Mouse (Mus musculus) hindbrain, embryonic 14.5 days (tissue): ENCODE data around the gene Tob1. TPM values are rescaled to one million over a fixed set of nuclear protein-coding genes. Genes with fewer than 3 reads are reported as not detected.

Source experiments
- ATAC-seq: fragments of 200-750 bp; cut with Nextera tagmentation; 2 replicates; pipeline ENCODE4 v1.8.0; 2017; ENCODE audit warnings: moderate number of reproducible peaks, mild to moderate bottlenecking, moderate TSS enrichment, moderate library complexity; ENCODE audit not compliant: low FRiP score
- DNase-seq: peaks from one replicate; pipeline ENCODE4 v3.0.0-alpha.2; 2015; ENCODE audit warnings: low spot score
- H3K27ac ChIP-seq: fragments of 300-500 bp; sonication (generic); 2 replicates; pipeline ENCODE4 v1.5.1; 2014; ENCODE audit warnings: mild to moderate bottlenecking, moderate library complexity
- H3K27me3 ChIP-seq: fragments of 300-500 bp; sonication (generic); 2 replicates; pipeline ENCODE4 v1.6.1; 2014; ENCODE audit warnings: mild to moderate bottlenecking, low read length, mixed read lengths; ENCODE audit not compliant: control insufficient read depth, insufficient read depth
- H3K36me3 ChIP-seq: fragments of 300-500 bp; sonication (generic); replicated peaks from 2 replicates; pipeline ENCODE4 v1.6.1; 2014; ENCODE audit not compliant: control insufficient read depth, insufficient read depth
- H3K4me1 ChIP-seq: fragments of 300-500 bp; sonication (generic); replicated peaks from 2 replicates; pipeline ENCODE4 v1.6.1; 2014; ENCODE audit warnings: antibody characterized with exemption, low read length, mixed read lengths; ENCODE audit not compliant: control insufficient read depth, insufficient read depth
- H3K4me2 ChIP-seq: fragments of 300-500 bp; sonication (generic); replicated peaks from 2 replicates; pipeline ENCODE4 v1.6.1; 2014; ENCODE audit warnings: mild to moderate bottlenecking, moderate library complexity
- H3K4me3 ChIP-seq: fragments of 300-500 bp; sonication (generic); replicated peaks from 2 replicates; pipeline ENCODE4 v1.5.1; 2014; ENCODE audit warnings: mild to moderate bottlenecking, low read length
- H3K9ac ChIP-seq: fragments of 300-500 bp; sonication (generic); 2 replicates; pipeline ENCODE4 v1.6.1; 2014
- H3K9me3 ChIP-seq: fragments of 300-500 bp; sonication (generic); 2 replicates; pipeline ENCODE4 v1.6.1; 2016; ENCODE audit warnings: low read length; ENCODE audit not compliant: control insufficient read depth
- WGBS: fragments of 180-500 bp; shearing (Covaris S2); extraction: QIAGEN DNeasy Blood & Tissue Kit; methylation state at CpG from one replicate; pipeline ENCODE4 v1.1.7; 2014; 5-methylcytosine and 5-hydroxymethylcytosine counted together
- polyA plus RNA-seq: library from polyadenylated mRNA; unstranded; fragments of >200 nt; fragmentation: Nextera tagmentation; extraction: Ambion mirVana; gene quantifications from 2 replicates; pipeline ENCODE4 v1.2.1, GENCODE M21; 2014

Tob1 gene
- polyA plus RNA-seq, 1 experiment from 2014 or later: 34.3 TPM

DNA sequence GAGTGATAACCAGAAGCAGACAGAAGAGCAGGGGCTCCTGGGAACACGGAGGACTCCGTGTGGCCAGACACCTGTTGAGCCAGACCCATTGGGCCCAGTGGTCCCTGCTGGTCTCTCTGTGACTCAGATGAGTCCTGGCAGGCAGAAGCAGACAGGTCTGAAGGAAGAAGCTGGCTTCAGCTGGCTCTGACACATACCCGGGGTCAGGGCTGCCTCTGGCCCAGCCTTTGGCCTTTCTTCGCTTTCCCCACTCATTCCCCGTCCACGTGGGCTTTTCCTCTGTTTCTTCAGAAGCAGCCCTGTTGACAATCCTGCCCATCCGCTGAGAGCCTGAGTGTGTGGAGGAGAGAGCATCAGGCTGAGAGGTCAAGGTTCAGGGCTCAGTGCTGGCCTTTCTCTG lies 36.0 kb upstream of the Tob1 start:
- no peak for DNase-seq
- H3K4me3 ChIP-seq: no peak overlapping the region
- H3K27me3 ChIP-seq: no peaks in the 10 kb centered on the region
- no peak for ATAC-seq
- H3K9me3 ChIP-seq: no peaks in the 10 kb centered on the region
- H3K36me3 ChIP-seq: no peaks in the 10 kb centered on the region
- H3K4me1 ChIP-seq: 0 out of 2 replicates have a peak, but pooled peaks cover 2% of the 10 kb centered on the region
- no peak overlapping the region for H3K27ac ChIP-seq
- H3K9ac ChIP-seq: no peak overlapping the region
- H3K4me2 ChIP-seq: no peak overlapping the region
- 71% methylated on average over 7 of the region's 7 CpGs for WGBS

DNA sequence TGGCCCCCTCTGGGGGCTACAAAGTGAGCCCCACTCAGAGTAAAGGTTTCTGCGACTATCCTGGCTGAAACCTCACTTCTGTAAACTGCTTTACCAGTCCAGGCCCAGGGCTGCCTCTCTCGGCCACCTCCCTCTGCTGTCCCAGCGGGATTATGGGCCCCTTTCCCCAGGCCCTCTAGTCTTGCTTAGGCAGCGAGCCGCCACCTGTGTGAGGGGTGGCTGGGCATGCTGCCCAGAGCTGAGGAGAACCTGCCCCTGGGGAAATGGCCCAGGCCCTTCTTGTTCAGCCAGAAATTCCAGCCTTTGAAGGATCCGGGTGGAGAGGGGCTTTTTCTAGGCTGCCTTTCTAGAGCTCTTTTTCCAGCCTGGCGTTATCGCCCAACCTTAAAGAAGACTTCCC lies 35.6 kb upstream of the Tob1 start:
- Histone ChIP-seq H3K36me3 (no peaks in the 10 kb centered on the region), H3K4me2 (no peak overlapping the region), H3K4me3 (no peak overlapping the region), H3K9me3 (no peaks in the 10 kb centered on the region), H3K27ac (no peak overlapping the region), H3K27me3 (no peaks in the 10 kb centered on the region), H3K4me1 (0 out of 2 replicates have a peak, but pooled peaks cover 2% of the 10 kb centered on the region), H3K9ac (no peak overlapping the region)
- ATAC-seq: no peak
- WGBS: 46% methylated on average over 8 of the region's 8 CpGs
- no peak for DNase-seq

GRCm38 (mm10) chr11:94177841-94178585 lies 33.2 kb upstream of the Tob1 start:
- Histone ChIP-seq H3K9ac (no peak overlapping the region), H3K36me3 (no peaks in the 10 kb centered on the region), H3K4me1 (0 out of 2 replicates have a peak, but pooled peaks cover 2% of the 10 kb centered on the region), H3K4me3 (no peak overlapping the region), H3K4me2 (no peak overlapping the region), H3K27ac (no peak overlapping the region), H3K27me3 (no peaks in the 10 kb centered on the region), H3K9me3 (no peaks in the 10 kb centered on the region)
- ATAC-seq (no peak), DNase-seq (no peak)
- 87% methylated on average over 15 of the region's 15 CpGs for WGBS

DNA sequence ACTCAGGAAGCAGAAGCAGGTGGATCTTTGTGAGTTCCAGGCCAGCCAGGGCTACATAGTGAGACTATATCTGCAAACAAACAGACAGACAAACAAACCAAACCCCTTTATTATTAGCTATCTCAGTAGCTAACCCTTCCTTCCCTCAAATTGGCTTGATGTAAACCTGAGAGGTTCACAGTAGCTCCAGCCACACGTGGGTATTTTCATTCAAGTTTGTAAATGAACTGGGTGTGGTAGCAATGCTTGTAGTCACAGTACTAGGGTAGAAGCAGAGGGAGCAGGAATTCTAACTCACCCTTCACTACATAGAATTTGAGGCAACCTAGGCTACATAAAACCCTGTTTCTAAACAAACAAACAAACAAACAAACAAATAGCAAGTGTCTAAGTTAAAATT lies 31.5 kb upstream of the Tob1 start:
- H3K27me3 ChIP-seq: no peaks in the 10 kb centered on the region
- H3K9me3 ChIP-seq: no peaks in the 10 kb centered on the region
- ATAC-seq: no peak
- H3K9ac ChIP-seq: no peak overlapping the region
- H3K4me2 ChIP-seq: no peak overlapping the region
- no peak for DNase-seq
- WGBS: 12% methylated on average over 1 of the region's 1 CpGs
- H3K27ac ChIP-seq: no peak overlapping the region
- H3K4me3 ChIP-seq: no peak overlapping the region
- H3K4me1 ChIP-seq: 0 out of 2 replicates have a peak, but pooled peaks cover 2% of the 10 kb centered on the region
- no peaks in the 10 kb centered on the region for H3K36me3 ChIP-seq

DNA sequence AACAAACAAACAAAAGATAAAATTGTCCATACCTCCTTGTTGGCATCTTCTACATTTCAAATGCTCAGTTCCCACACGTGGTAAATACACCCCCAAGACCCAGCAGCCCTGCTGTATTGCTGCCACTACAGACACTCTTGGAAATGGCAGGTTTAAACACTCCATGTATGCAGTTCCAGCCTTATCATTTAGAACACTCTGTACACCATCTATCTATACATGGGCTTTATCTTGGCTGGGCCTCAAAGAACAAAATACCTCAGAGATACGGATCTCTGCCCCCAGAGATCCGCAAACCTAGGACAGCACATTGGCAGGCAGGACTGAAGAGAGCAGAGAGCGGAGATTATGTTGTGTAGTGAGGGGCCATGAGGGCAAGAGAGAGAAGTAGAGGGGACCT lies 31.1 kb upstream of the Tob1 start:
- H3K9me3 ChIP-seq: no peaks in the 10 kb centered on the region
- no peak overlapping the region for H3K4me2 ChIP-seq
- H3K4me3 ChIP-seq: no peak overlapping the region
- no peaks in the 10 kb centered on the region for H3K36me3 ChIP-seq
- DNase-seq: no peak
- no peaks in the 10 kb centered on the region for H3K27me3 ChIP-seq
- no peak overlapping the region for H3K9ac ChIP-seq
- 84% methylated on average over 4 of the region's 4 CpGs for WGBS
- H3K4me1 ChIP-seq: 0 out of 2 replicates have a peak, but pooled peaks cover 2% of the 10 kb centered on the region
- no peak for ATAC-seq
- no peak overlapping the region for H3K27ac ChIP-seq

DNA sequence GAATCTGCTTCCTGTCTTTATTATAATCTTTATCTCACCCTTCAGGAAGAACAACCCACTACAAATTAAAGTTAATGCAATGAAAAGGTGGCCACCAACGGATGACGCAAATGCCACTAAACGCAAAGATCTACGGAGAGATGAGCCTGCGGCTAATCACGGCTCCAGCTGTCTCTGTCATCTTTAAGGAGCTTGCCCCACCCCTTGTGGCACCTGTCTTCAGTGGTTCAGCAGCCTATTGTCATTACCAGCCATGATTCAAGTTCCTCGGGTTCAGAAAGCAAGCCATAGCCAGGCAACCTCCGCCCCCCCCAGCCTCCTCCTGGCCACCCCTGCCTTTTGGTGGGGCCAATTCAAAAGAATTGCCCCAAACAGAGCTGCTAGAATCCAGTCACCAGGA lies 29.6 kb upstream of the Tob1 start:
- 93% methylated on average over 8 of the region's 8 CpGs for WGBS
- DNase-seq (no peak), ATAC-seq (no peak)
- no peaks in the 10 kb centered on the region for H3K36me3 ChIP-seq
- no peak overlapping the region for H3K9ac ChIP-seq
- H3K27ac ChIP-seq: no peak overlapping the region
- no peaks in the 10 kb centered on the region for H3K4me1 ChIP-seq
- no peaks in the 10 kb centered on the region for H3K9me3 ChIP-seq
- no peaks in the 10 kb centered on the region for H3K27me3 ChIP-seq
- no peak overlapping the region for H3K4me3 ChIP-seq
- no peak overlapping the region for H3K4me2 ChIP-seq

DNA sequence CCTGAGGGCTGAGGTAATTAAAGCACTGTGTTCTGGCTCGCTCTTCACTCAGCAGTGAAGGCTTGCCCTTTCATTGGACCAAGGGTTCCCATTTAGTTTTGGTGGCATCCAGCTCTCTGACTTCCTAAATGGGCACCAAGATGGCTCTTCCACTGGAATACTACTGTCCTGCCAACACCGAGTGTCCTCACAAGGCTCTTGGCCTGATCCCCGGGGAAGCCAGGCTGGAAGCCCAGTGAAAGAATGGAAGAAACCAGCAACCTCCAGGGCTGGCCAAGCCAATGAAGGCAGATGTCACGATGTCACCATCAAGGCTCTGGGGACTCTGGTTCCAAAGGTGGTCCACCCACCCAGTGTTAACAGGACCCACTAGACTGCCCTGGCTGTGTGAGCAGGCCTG lies 28.5 kb upstream of the Tob1 start:
- H3K27ac ChIP-seq: no peak overlapping the region
- H3K4me1 ChIP-seq: no peaks in the 10 kb centered on the region
- no peak overlapping the region for H3K4me2 ChIP-seq
- no peak for ATAC-seq
- 95% methylated on average over 4 of the region's 4 CpGs for WGBS
- no peak overlapping the region for H3K9ac ChIP-seq
- H3K9me3 ChIP-seq: no peaks in the 10 kb centered on the region
- H3K36me3 ChIP-seq: no peaks in the 10 kb centered on the region
- H3K27me3 ChIP-seq: no peaks in the 10 kb centered on the region
- DNase-seq: no peak
- no peak overlapping the region for H3K4me3 ChIP-seq

DNA sequence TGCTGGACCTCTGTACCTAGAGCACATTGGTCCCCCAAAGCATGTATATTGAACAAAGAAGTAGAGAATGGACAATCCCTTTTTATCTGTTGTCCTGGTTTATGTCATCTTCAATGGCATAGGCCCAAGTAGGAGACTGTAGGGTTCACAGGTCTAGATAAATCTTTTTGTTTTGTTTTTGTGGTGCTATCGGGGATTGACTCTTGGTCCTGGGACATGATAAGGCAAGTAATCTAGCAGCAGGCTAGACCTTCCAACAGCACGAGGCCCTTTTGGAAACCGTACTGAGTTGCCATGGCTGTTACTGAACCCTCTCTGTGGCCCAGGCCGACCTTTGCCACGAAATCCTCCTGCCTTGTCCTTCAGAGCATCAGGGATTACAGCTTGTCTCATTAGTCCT lies 28.1 kb upstream of the Tob1 start:
- Histone ChIP-seq H3K4me2 (no peak overlapping the region), H3K4me3 (no peak overlapping the region), H3K27ac (no peak overlapping the region), H3K4me1 (no peaks in the 10 kb centered on the region), H3K9me3 (no peaks in the 10 kb centered on the region), H3K9ac (no peak overlapping the region), H3K36me3 (no peaks in the 10 kb centered on the region), H3K27me3 (no peaks in the 10 kb centered on the region)
- no peak for DNase-seq
- ATAC-seq: no peak
- WGBS: 90% methylated on average over 5 of the region's 5 CpGs

GRCm38 (mm10) chr11:94183671-94184070 lies 27.6 kb upstream of the Tob1 start:
- Histone ChIP-seq H3K4me2 (no peak overlapping the region), H3K27me3 (no peaks in the 10 kb centered on the region), H3K27ac (no peak overlapping the region), H3K4me3 (no peak overlapping the region), H3K9ac (no peak overlapping the region), H3K9me3 (no peaks in the 10 kb centered on the region), H3K36me3 (no peaks in the 10 kb centered on the region), H3K4me1 (no peaks in the 10 kb centered on the region)
- no peak for DNase-seq
- ATAC-seq: no peak
- WGBS: 88% methylated on average over 2 of the region's 2 CpGs

GRCm38 (mm10) chr11:94189579-94189978 lies 21.7 kb upstream of the Tob1 start:
- DNase-seq (peak; percentile 28), ATAC-seq (no peak)
- 48% methylated on average over 10 of the region's 10 CpGs for WGBS
- Histone ChIP-seq H3K9ac (no peak overlapping the region), H3K4me2 (no peak overlapping the region), H3K4me1 (peaks cover 10% of the 10 kb centered on the region; the same call in 1 of the 2 replicates), H3K4me3 (no peak overlapping the region), H3K36me3 (no peaks in the 10 kb centered on the region), H3K9me3 (no peaks in the 10 kb centered on the region), H3K27ac (no peak overlapping the region), H3K27me3 (no peaks in the 10 kb centered on the region)
